ENCODE assay signal across 24 mouse cellular contexts in genomic region chr8:108694516-108694915, GRCm38 (mm10).
A peak's percentile ranks its signal among the peaks of the same experiment; 100 is the strongest.
DNase-seq lines count a peak whose midpoint lies in the region; ATAC-seq and TF ChIP-seq lines count a peak whose summit lies in the region.
"Had no signal": no experiment of that assay in that cellular context is flagged by ENCODE, and none has a peak within 500 bp of the region (broad histone marks: within the 10 kb centered on the region; RNA-seq: fewer than 3 reads in every experiment).

No protein-coding gene starts in this region.

- DNase-seq in gastrocnemius, adult 2 months: no peak
- DNase-seq in gastrocnemius, postnatal 36 days: no peak
- DNase-seq in hindbrain, embryonic 14.5 days (ENCODE audit: low spot score): no peak
- DNase-seq in midbrain, embryonic 14.5 days: peak; percentile 12
- no peak for DNase-seq in midbrain, embryonic 10.5 days (ENCODE audit: low spot score)
- no peak for DNase-seq in urinary bladder, postnatal 14 days (ENCODE audit: low spot score)
- DNase-seq: cerebellum, adult 2 months; cerebellum, postnatal 25 days; heart, postnatal 4 days; kidney, adult 9 months; kidney, postnatal 10 days; layer of hippocampus, postnatal 36 days; left cerebral cortex, postnatal 4 days; right cerebral cortex, adult 18-20 months; spleen, adult 18-20 months; thymus, postnatal 14 days had no signal

- intact Hi-C loops in gastrocnemius, adult 2 months (cut with DNase I): loop anchor here (10.0 kb wide), 1 partner anchor 120 kb away; no protein-coding TSS in a partner anchor
- intact Hi-C loops in gastrocnemius, postnatal 36 days (cut with DNase I): no loop called here

- ATAC-seq in hindbrain, embryonic 14.5 days (ENCODE audit: low FRiP score): no peak
- no peak for ATAC-seq in hindbrain, embryonic 16.5 days
- ATAC-seq in midbrain, embryonic 14.5 days (ENCODE audit: low FRiP score, low TSS enrichment): no peak
- ATAC-seq in midbrain, embryonic 16.5 days: no peak
- ATAC-seq: forebrain, embryonic 16.5 days; intestine, postnatal 0 days had no signal

- no peak overlapping the region for H3K4me3 ChIP-seq in gastrocnemius, adult 2 months
- H3K4me3 ChIP-seq in hindbrain, embryonic 14.5 days (replicated peaks; ENCODE audit: low read length): no peak overlapping the region
- no peak overlapping the region for H3K4me3 ChIP-seq in hindbrain, embryonic 16.5 days (ENCODE audit: low read length)
- no peak overlapping the region for H3K4me3 ChIP-seq in midbrain, embryonic 14.5 days (replicated peaks; ENCODE audit: low read depth, low read length)
- H3K4me3 ChIP-seq in midbrain, embryonic 10.5 days: no peak overlapping the region
- no peak overlapping the region for H3K4me3 ChIP-seq in midbrain, embryonic 16.5 days (ENCODE audit: low read depth, low read length)
- H3K4me3 ChIP-seq: erythroblast, embryonic 14.5 days; liver, embryonic 15.5 days had no signal

- no peaks in the 10 kb centered on the region for H3K9me3 ChIP-seq in hindbrain, embryonic 14.5 days (ENCODE audit: control insufficient read depth, low read length)
- H3K9me3 ChIP-seq in hindbrain, embryonic 16.5 days (ENCODE audit: control insufficient read depth, low read length): no peaks in the 10 kb centered on the region
- no peaks in the 10 kb centered on the region for H3K9me3 ChIP-seq in midbrain, embryonic 14.5 days (ENCODE audit: control insufficient read depth, low read length)
- no peaks in the 10 kb centered on the region for H3K9me3 ChIP-seq in midbrain, embryonic 10.5 days (replicated peaks)
- H3K9me3 ChIP-seq in midbrain, embryonic 16.5 days (replicated peaks; ENCODE audit: control insufficient read depth, low read length, poor library complexity, severe bottlenecking): no peaks in the 10 kb centered on the region
- H3K9me3 ChIP-seq: embryonic facial prominence, embryonic 12.5 days; liver, embryonic 15.5 days; neural tube, embryonic 15.5 days had no signal

- peaks cover 47% of the 10 kb centered on the region for H3K4me1 ChIP-seq in hindbrain, embryonic 14.5 days (replicated peaks; ENCODE audit: control insufficient read depth, insufficient read depth, low read length)
- H3K4me1 ChIP-seq in hindbrain, embryonic 16.5 days (ENCODE audit: control insufficient read depth, insufficient read depth, low read depth, low read length): peaks cover 28% of the 10 kb centered on the region
- peaks cover 63% of the 10 kb centered on the region for H3K4me1 ChIP-seq in midbrain, embryonic 14.5 days (ENCODE audit: control insufficient read depth, insufficient read depth, low read length)
- peaks cover 73% of the 10 kb centered on the region for H3K4me1 ChIP-seq in midbrain, embryonic 10.5 days
- H3K4me1 ChIP-seq in midbrain, embryonic 16.5 days (ENCODE audit: control insufficient read depth, insufficient read depth, low read length): peaks cover 49% of the 10 kb centered on the region

- 0 out of 2 replicates have a peak overlapping the region, but pooled peaks have one; percentile 51 for H3K9ac ChIP-seq in hindbrain, embryonic 14.5 days
- no peak overlapping the region for H3K9ac ChIP-seq in hindbrain, embryonic 16.5 days (ENCODE audit: low read depth, low read length)
- no peak overlapping the region for H3K9ac ChIP-seq in midbrain, embryonic 14.5 days (replicated peaks; ENCODE audit: low read length)
- peak overlapping the region; percentile 4; the same call in 1 of the 2 replicates for H3K9ac ChIP-seq in midbrain, embryonic 16.5 days (ENCODE audit: low read depth, low read length)
- H3K9ac ChIP-seq: liver, embryonic 15.5 days; neural tube, embryonic 15.5 days had no signal

- 35% methylated on average over 6 of the region's 6 CpGs for WGBS in hindbrain, embryonic 14.5 days
- WGBS in hindbrain, embryonic 16.5 days: 39% methylated on average over 6 of the region's 6 CpGs
- WGBS in midbrain, embryonic 14.5 days: 37% methylated on average over 6 of the region's 6 CpGs
- WGBS in midbrain, embryonic 10.5 days: 31% methylated on average over 6 of the region's 6 CpGs
- 35% methylated on average over 6 of the region's 6 CpGs for WGBS in midbrain, embryonic 16.5 days

- peaks cover 47% of the 10 kb centered on the region for H3K27me3 ChIP-seq in hindbrain, embryonic 14.5 days (ENCODE audit: control insufficient read depth, insufficient read depth, low read length)
- H3K27me3 ChIP-seq in hindbrain, embryonic 16.5 days (replicated peaks; ENCODE audit: control insufficient read depth, insufficient read depth, low read length): peaks cover 28% of the 10 kb centered on the region
- peaks cover 20% of the 10 kb centered on the region for H3K27me3 ChIP-seq in midbrain, embryonic 14.5 days (ENCODE audit: control insufficient read depth, insufficient read depth, low read length)
- peaks cover 89% of the 10 kb centered on the region for H3K27me3 ChIP-seq in midbrain, embryonic 10.5 days (ENCODE audit: low read depth, poor library complexity, severe bottlenecking)
- peaks cover 5% of the 10 kb centered on the region; the same call in 1 of the 2 replicates for H3K27me3 ChIP-seq in midbrain, embryonic 16.5 days (ENCODE audit: control insufficient read depth, insufficient read depth, low read depth, low read length)

- no peak for TF ChIP-seq CTCF in gastrocnemius, adult 2 months (IDR thresholded peaks at IDR 0.05)

- H3K27ac ChIP-seq in gastrocnemius, adult 2 months: peak overlapping the region; percentile 81
- 0 out of 2 replicates have a peak overlapping the region, but pooled peaks have one; percentile 86 for H3K27ac ChIP-seq in hindbrain, embryonic 14.5 days
- no peak overlapping the region for H3K27ac ChIP-seq in hindbrain, embryonic 16.5 days (ENCODE audit: low read depth, low read length)
- no peak overlapping the region for H3K27ac ChIP-seq in midbrain, embryonic 14.5 days (replicated peaks; ENCODE audit: low read depth, low read length)
- no peak overlapping the region for H3K27ac ChIP-seq in midbrain, embryonic 10.5 days (replicated peaks)
- H3K27ac ChIP-seq in midbrain, embryonic 16.5 days (ENCODE audit: low read length): peak overlapping the region; percentile 91
- H3K27ac ChIP-seq: liver, embryonic 15.5 days had no signal

- H3K4me2 ChIP-seq in hindbrain, embryonic 14.5 days (replicated peaks): no peak overlapping the region
- no peak overlapping the region for H3K4me2 ChIP-seq in hindbrain, embryonic 16.5 days (ENCODE audit: low read length)
- H3K4me2 ChIP-seq in midbrain, embryonic 14.5 days (ENCODE audit: low read length): no peak overlapping the region
- H3K4me2 ChIP-seq in midbrain, embryonic 16.5 days (ENCODE audit: low read length): peak overlapping the region; percentile 58; the same call in 1 of the 2 replicates

- H3K36me3 ChIP-seq in hindbrain, embryonic 14.5 days (replicated peaks; ENCODE audit: control insufficient read depth, insufficient read depth): no peaks in the 10 kb centered on the region
- H3K36me3 ChIP-seq in hindbrain, embryonic 16.5 days (ENCODE audit: control insufficient read depth, insufficient read depth, low read length): no peaks in the 10 kb centered on the region
- H3K36me3 ChIP-seq in midbrain, embryonic 14.5 days (ENCODE audit: control insufficient read depth, insufficient read depth, low read length): no peaks in the 10 kb centered on the region
- no peaks in the 10 kb centered on the region for H3K36me3 ChIP-seq in midbrain, embryonic 10.5 days
- no peaks in the 10 kb centered on the region for H3K36me3 ChIP-seq in midbrain, embryonic 16.5 days (ENCODE audit: control insufficient read depth, insufficient read depth, low read length)
- H3K36me3 ChIP-seq: embryonic facial prominence, embryonic 12.5 days; liver, embryonic 15.5 days; neural tube, embryonic 15.5 days had no signal

Comparison
In these comparisons a context has a peak if more than half of its experiments do, and no peak if none do; other contexts are left out.
1. H3K27ac ChIP-seq: peak in gastrocnemius, adult 2 months (single experiment), hindbrain, embryonic 14.5 days (single experiment) and midbrain, embryonic 16.5 days (single experiment); none in hindbrain, embryonic 16.5 days (single experiment), midbrain, embryonic 14.5 days (single experiment) and midbrain, embryonic 10.5 days (single experiment).
2. H3K9ac ChIP-seq: peak in hindbrain, embryonic 14.5 days (single experiment) and midbrain, embryonic 16.5 days (single experiment); none in hindbrain, embryonic 16.5 days (single experiment) and midbrain, embryonic 14.5 days (single experiment).